Mouse (Mus musculus) gastrocnemius, postnatal 4 days (tissue): ENCODE data around the gene Naf1. TPM values are rescaled to one million over a fixed set of nuclear protein-coding genes. Genes with fewer than 3 reads are reported as not detected.
A peak's percentile ranks its signal among the peaks of the same experiment; 100 is the strongest.

Experiments
- DNase-seq, 2 experiments: peaks; one replicate each; pipeline ENCODE4 v3.0.0; 2021 to 2022; ENCODE audit warnings: low spot score in 2 of 2, mixed read lengths in 2 of 2
- long read RNA-seq, 2 experiments: library from polyadenylated mRNA; stranded (forward); transcript quantifications; one replicate each; pipeline ENCODE4 v2.0.0; 2021
- total RNA-seq, 2 experiments: library from RNA; stranded (reverse); gene quantifications; 2 replicates each; pipeline ENCODE4 v1.2.3; 2021

Naf1 gene
- total RNA-seq: 1 to 10 TPM; 5.6 to 6.7 TPM
- long read RNA-seq, experiment 1: 0 reads
- long read RNA-seq, experiment 2, partial matches to known transcripts: 1 of 2 reads
- long read RNA-seq, experiment 2, other reads (novel, unspliced or antisense): 0 of 2 reads

DNA sequence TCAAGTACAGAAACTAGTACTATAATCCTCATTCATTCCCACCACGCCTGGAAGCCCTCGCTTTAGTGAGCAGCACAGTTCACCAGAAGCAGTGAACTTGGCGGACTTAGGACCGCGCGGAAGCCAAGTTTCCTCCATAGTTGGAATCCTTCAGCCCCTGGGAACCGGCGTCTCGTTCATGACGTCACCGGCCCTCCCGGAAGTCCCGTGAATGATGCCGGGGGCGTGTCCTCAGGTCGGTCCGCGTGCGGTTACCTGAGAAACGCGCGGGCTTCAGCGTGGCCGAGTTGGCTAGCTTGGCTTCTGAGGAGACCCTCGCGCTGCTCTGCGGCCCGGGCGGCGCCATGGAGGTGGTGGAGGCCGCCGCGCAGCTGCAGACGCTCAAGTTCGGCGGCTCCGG lies at the start of gene Naf1:
Gene Naf1, plus strand, starts transcription at position 195 of the 400 bp plus-strand sequence.
- DNase-seq: peak; percentile 77 to 90

- DNase-seq: peak; percentile 29 to 48
Measured at GRCm38 (mm10) chr8:66860921-66861588, 1.0 kb downstream of the Naf1 start.

DNA sequence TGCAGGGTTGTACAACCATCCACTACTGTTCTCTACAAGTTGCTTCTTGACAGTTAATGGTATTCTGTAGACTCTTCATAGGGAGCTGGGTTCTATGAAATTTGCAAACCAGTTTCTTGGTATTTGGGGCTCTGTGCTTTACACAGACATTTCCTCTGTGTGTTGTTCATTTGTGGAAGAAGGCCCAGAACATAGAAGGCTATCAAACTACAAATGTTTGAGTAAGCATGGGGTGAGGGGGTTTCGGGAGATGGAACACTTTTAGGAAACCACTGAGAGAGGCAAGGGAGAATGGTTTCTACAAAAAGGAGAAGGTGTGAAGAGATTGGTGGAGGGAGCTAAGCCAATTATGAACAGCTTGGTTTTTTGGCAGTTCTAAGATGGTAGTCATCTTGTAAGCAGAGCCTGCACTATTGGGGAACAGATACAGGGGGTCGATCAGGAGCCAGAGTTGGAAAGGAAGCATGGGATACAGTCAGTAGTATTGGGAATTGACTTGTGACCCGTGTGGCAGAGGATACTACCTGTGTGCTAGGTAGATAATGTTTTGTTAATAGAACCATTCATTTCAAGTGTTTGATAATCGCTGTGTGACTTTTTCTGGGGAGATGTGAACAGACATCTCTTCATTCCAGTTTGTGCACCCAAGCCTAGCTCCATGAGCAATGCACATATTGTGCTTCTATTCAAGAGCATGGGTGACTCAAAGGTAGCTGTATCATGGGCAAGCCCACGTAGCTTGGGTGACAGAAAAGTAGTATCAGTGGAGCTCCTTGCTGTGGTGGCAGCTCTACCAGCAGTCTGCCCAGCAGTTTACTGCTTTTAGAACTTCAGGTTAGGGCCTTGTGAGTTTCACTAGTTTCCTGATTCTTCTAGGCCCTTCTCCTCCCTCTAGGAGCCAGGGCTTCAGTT lies 1.8 kb downstream of the Naf1 start:
- DNase-seq: no peak

DNA sequence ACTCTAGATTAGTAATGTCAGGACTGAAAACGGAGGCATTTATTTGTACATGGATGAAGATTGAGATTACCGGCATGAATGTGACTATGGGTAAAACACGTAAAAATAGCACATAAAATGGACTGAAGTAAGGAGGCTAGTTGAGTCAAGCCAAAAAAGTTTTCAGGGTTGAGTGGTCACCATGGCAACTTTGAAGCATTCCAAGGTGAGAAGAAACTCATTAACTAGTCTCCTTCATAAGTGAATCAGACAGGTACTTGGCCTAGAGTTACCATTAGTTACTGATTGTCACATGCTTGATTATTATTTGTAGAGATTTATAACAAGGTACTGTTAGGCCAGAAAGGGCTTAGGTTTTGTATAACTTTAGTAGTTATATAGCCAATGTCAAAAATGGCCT lies 3.7 kb downstream of the Naf1 start:
- DNase-seq: no peak

- no peak for DNase-seq
Measured at GRCm38 (mm10) chr8:66865120-66865519, 5.1 kb downstream of the Naf1 start.

- no peak for DNase-seq
Measured at GRCm38 (mm10) chr8:66867679-66868078, 7.7 kb downstream of the Naf1 start.

- DNase-seq: no peak
Measured at GRCm38 (mm10) chr8:66869211-66869932, 9.4 kb downstream of the Naf1 start.

- no peak for DNase-seq
Measured at GRCm38 (mm10) chr8:66883866-66884265, 23.8 kb downstream of the Naf1 start.

- DNase-seq: no peak
Measured at GRCm38 (mm10) chr8:66891879-66892278, 31.9 kb downstream of the Naf1 start.

GRCm38 (mm10) chr8:66905000-66905399 lies 45.0 kb downstream of the Naf1 start:
- DNase-seq: no peak

- DNase-seq: no peak
Measured at GRCm38 (mm10) chr8:66905557-66905956, 45.5 kb downstream of the Naf1 start.

DNA sequence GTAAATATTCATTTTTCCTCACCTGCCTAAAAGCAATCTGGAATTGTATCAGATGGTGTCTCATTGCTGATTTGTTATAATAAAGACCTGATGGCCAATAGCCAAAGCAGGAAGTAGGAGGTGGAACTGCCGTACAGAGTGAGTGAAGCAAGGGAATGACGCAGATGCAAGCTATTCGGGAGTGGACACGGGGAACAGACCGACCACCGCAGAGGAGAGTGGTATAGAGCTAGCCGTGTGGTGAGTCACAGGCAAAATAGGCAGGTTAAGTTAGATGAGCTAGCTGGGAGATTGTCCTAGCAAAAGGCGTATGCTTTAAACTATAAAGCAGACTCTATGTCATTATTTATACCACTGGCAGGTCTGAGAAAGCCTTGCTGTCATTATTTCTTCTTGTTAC lies 46.1 kb downstream of the Naf1 start:
- no peak for DNase-seq

DNA sequence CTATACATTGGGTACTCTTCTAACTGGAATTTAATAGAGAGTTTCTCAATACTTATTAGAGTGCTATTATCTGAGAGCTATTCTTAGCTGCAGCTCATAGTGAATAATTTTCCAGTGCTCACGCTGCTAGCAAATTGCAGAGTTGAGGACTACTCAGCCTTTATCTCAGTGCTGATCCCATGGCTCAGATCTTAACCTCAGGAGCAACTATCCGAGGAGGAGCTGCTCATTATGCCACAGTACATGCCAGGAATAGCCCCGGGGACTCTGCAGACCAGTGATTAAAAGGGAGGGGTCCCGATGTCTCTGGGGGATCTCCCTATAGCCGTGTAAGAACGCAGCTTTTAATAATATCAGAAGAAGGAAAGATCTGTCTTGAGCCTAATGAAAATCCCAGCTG lies 50.7 kb downstream of the Naf1 start:
- DNase-seq: no peak

DNA sequence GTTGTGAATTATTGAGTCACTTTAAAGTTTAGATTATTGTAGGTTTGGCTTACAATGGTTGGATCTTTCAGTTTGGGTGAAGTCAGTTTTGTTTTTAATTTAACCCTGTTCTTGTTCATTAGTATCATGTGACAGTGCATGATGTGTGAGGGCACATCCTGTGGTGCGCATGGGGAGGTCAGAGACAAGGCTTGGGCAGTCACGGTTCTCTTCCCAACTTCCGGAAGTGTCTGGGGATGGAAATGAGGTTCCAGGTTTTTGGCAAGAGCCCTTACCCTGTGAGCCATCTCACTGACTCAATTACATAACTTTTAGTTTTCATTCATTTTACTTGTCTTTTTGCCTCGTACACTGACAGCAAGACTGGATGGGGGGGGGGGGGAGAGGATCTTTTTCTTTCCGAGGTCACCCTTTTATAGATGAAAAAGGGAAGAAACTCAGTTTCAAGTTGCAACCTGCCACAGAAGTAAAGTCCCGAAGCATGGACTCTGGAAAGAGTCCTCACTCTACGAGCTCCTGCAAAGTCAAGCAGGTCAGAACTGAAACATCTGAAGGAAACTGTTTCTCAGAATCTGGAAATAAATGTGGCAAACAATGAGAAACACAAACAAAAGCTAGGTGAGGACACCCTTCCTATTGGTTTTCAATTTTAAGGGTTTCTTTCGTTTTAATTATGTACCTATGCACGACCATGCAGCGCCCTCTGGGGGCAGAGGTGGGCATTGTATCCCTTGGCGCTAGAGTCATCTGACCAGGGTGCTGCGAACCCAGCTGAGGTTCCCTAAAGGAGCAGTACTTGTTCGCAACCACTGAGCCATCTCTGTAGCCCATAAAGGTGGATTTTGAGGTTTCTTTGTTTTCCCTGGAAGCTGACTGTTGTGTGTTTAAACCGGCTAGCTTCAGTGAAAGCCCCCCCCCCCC lies 53.9 kb downstream of the Naf1 start:
- peak in 1 of 2 experiments; percentile 11 for DNase-seq

GRCm38 (mm10) chr8:66916056-66916455 lies 56.0 kb downstream of the Naf1 start:
- no peak for DNase-seq

DNA sequence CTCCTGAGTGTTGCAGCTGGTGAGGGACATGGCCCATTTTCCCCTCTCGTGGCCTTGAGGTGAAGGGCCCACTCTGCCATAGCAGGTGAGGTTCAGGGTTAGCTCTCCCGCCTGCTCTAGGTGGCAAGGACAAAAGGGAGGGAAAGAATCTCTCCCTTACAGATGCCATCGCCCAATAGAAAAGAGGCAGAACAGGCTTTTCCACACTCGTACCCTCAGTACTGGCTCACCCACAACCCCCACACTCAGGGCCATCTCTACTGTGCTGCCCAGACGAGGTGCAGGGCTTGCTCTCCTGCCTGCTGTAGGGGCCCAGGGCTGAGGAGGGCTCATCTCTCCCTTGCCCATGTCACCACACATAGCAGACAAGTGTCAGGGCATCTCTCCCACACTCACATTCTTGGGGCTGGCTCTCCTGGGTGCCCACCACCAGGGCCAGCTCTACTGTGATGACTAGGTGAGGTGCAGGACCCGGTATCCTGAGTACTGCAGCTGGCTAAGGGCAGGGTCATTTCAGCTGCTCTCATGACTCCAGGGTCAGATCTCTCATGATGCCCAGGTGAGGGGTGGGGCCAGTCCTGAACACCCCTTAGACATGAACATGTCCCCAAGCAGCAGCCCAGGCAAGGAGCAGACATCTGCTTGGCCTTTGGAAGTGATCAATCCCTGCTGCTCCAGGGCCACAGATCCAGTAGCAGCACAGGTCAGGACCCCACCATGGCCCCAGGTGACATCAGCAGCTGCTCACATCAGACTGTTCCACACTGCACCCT lies 57.9 kb downstream of the Naf1 start:
- DNase-seq: no peak

- DNase-seq: no peak
Measured at GRCm38 (mm10) chr8:66918471-66918870, 58.5 kb downstream of the Naf1 start.

- no peak for DNase-seq
Measured at GRCm38 (mm10) chr8:66933746-66934145, 73.7 kb downstream of the Naf1 start.

DNA sequence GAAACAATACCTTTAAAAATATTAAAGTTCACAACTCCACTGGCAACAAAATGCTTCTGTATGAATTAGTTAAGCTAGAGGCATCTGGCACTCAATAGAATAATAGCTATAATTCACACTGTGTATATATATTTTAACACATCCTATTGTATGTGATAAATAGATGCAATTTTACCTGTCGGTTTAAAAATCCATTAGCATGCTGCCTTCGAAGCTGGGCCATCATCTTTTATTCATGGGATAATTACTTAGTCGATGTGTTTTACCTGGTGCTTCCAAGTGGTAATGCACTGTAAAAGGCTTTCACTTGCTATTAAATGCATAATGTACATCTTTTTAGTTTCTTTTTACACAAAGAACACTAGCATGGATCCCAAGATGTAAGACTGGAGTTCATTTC lies 76.2 kb downstream of the Naf1 start:
- DNase-seq: no peak
